Mouse (Mus musculus) fat pad, adult 2 months (tissue): ENCODE measurements around the gene Mtif2.

ENCODE experiments used
- DNase-seq: peaks from one replicate; pipeline ENCODE4 v3.0.0-alpha.2; 2011; ENCODE audit warnings: low read depth, low spot score; ENCODE audit errors: extremely low read depth

Mtif2 gene

GRCm38 (mm10) chr11:29548504-29549424 lies 22.6 kb downstream of the Mtif2 start:
- no peak for DNase-seq

GRCm38 (mm10) chr11:29549425-29549778 lies 23.2 kb downstream of the Mtif2 start:
- no peak for DNase-seq

- DNase-seq: no peak
Observed at GRCm38 (mm10) chr11:29560452-29560851, 34.2 kb downstream of the Mtif2 start.

- DNase-seq: no peak
Observed at GRCm38 (mm10) chr11:29560990-29561389, 34.8 kb downstream of the Mtif2 start.

GRCm38 (mm10) chr11:29563406-29563805 lies 37.2 kb downstream of the Mtif2 start:
- no peak for DNase-seq

- no peak for DNase-seq
Observed at GRCm38 (mm10) chr11:29571536-29571935, 45.3 kb downstream of the Mtif2 start.

- no peak for DNase-seq
Observed at GRCm38 (mm10) chr11:29572656-29573055, 46.4 kb downstream of the Mtif2 start.

- no peak for DNase-seq
Observed at GRCm38 (mm10) chr11:29579610-29580009, 53.4 kb downstream of the Mtif2 start.
